Mouse (Mus musculus): ENCODE results near the gene Mcur1.

Mcur1 gene

DNA sequence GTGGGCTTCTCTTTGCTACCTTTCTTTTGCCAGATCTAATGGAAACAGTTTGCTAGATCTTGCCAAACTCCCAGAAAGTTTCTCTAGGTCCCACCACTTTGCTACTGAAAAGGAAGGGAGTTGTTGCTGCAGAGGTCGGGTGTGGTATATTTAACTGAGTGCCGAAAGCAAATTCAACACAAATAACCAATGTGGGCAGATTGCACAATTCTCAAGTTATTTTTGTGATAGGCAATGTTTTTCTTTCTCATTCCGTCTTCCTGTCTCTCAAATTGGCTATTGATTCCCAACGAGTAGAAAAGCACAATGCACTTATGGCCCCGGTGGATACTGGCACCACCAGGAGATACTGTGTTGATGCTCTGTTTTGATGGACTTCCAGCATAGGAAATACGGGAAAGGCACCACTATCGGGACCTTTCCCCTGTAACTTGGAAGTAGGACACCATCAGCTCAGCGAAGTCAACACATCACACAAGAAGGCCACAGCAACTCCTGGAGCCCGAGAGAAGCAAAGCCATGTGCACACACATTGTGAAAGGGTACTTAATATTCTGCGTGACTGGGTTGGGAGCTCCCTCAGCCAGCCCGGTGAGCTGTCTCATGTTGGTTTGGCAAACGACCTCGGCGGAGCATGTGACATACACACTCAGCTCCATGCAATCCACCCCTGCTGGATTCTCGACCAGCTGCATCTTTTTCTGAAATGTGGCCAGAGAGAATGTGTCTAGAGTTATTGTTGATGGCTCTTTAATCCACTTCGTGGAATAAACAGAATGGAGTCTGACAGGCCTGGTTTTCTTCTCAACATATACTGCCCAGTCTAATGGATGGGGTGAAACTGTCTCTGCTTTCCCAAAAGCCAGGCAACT lies 35.3 kb downstream of the Mcur1 start:
- DNase-seq = peak; percentile 62 to 65

DNA sequence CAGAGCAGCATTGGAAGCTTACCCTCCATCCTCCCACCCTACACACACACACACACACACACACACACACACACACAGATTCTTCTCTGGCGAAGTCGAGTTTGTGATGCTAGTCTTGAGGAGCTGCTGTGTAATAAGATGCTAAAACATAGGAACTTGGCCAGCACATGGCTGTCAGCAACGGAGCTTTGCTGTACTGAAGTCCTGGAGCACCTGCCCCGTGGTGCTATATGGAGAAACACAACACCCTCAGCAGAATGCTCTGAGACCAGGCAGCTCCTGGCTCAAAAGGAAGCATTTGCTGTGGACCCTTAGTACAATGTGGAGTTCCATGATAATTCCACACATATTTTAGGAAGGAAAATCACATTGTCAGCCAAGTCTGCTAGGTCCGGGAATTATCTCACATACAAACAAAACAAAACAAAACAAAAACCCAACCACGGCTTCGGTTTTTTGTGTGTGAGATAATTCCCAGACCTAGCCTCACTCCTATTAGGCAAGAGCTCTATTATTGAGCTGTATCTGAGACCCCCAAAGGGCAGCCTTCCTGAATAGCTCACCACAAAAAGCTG lies 36.0 kb downstream of the Mcur1 start:
- DNase-seq = no peak

DNA sequence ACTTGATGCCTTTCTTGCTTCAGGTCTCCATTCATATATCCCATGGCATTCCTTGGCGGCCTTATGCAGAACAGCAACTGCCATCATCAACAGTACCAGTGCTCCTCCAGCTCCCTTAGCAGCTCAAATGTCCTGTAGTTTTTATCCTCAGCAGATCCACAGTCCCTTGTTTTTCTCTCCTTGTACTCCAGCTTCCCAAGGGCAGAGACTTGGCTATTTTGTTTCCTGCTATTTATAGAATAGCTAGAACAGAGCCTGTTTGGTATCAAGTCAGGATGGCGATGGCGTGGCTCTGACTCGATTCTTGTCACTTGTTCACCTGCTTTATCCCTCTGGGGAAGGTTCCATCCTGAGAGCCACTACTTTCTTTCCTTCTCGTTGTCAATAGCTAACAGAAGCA lies 38.1 kb downstream of the Mcur1 start:
- DNase-seq = no peak

DNA sequence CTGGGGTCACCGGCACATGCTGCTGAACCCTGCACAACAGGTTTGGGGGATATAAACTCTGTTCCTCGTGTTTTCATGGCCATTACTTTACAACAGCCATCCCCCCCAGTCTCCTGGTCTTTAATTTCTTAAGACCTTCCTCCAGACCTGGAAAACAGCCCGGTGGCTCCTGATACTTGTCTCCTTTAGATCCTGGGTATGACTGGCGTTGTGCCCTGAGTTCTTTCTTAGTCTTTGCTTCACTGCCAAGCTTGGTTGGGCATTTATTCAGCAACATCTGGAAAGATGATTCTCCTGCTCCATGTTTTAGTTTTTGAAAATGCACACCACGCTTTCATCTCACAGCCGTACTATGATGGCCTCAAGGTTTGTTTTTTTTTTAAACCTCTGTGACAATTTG lies 40.7 kb downstream of the Mcur1 start:
- peak in 1 of 2 experiments; percentile 40 for DNase-seq

DNA sequence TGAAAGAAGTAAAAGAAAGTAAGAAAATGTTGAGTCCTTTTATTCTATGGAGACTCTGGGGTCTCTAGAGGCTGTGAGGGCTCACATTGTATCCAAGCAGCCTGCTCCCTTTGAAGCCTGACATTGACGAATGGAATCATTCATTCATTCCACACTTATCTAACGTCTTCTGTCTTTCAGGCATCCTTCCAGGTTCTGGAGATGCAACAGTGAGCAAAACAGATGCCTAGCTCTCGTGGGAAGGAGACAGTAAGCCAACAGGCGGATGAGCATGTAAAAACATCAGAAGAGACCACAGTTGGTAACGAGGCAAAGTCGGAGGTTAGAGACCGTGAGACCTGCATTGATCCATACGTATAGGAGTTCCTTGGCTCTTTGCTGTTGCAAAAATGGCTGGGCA lies 42.6 kb downstream of the Mcur1 start:
- DNase-seq = no peak

DNA sequence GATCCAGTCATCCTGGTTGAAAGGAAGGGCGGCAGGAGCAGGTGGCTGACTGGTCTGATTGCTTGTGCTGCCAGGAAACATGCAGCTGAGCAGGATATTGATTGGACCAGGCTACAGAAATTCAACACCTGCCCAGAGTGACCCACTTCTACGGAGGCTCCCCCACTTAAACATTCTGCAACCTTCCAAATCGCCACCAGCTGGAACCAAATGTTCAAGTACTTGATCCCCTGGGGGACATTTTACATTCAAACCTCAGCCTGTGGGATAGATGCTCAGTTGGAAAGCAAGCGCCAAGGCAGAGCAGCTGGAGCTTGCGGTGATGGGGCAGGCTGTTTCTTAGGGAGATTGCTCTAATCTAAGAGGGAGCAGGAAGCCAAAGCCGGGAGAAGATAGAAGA lies 43.1 kb downstream of the Mcur1 start:
- DNase-seq = no peak

DNA sequence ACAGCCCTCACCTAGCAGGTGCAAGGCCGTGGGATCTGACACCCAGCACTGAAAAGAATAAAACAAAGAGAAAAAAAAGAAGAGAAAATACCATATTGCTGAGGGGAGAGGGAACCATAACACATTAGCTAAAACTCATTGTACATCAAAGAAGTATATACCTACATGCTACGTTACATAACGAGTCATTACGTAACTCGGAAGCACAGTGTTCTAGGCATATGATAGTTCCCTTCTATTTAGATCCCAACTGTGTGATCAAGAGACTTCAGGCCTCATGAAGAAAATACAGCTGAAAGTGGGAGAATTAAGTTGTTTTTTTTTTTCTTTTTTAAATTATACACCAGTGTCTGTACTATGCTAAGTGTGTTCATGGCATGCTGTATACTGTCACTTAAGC lies 43.9 kb downstream of the Mcur1 start:
- no peak for DNase-seq

DNA sequence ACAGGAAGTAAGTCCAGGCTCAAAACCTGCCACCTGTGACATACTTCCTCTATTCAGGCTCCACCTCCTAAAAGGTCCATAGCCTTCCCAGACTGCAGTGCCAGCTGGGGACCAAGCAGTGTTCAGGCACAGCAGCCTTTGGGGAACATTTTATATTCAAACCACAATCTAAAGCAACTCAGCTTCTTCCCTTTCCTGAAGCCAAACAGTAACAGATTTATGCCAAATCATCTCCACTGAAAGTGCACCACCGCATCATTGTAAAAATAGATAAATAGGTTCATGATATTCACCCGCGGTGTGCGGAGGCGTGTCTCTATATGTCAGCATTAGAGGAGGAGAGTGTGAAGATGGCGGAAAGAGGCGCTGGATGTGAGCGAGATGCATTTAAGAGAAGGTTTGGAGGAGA lies 45.0 kb downstream of the Mcur1 start:
- DNase-seq = no peak

DNA sequence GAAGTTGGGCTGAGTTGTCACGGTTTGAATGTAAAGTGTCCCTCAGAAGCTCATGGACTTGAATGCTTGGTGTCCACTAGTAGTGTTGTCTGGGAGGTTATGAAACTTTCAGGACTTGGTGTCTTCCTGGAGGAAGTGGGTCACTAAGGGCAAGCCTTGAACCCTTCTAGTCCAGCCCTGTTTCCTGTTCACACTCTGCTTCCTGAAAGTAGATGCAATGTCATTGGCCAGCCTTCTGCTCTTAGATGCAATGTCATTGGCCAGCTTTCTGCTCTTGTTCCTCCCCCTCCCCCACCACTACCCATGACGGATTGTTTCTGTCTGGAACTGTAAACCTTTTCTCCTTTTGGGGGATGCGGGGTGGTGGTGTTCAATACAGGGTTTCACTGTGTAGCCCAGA lies 47.3 kb downstream of the Mcur1 start:
- no peak for DNase-seq

DNA sequence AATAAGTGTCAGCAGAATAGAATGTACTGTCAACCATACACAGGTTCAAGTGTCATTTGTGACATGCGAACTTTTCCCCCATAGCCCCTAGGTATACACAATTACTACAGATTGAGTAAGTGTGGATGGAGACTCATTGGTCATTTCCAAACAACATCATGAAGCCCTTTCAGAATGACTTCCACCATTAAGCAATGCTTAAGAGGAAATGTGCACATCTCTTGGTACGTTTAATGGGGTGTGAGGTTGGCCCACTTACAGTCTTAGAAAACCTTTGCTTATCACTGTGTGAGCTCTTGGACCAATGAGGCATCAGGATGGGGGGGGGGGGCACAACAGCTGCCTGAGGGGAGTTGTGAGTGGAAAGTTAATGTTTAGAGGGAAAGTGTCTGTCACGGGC lies 54.2 kb downstream of the Mcur1 start:
- no peak for DNase-seq

DNA sequence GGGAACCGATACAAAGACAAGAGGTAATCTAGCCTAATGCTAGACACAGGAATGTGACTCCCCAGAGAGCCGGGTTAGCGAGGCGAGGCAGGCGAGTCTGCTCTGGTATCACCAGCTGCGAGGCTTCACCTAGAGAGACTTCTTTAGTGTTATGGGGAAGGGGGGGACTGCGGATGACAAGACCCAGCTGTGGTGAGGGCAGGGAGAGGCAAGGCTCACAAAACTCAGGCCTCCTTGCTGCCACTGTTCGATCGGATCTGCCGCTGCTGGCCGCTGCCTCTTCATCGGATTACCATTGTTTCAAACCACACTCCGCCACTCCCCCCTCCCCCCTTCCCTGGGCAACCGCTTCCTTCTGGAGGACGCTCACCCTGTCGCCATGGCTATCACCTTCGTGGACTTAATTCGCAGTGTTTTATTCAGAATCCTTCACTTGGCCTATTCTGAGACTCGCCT lies 56.6 kb downstream of the Mcur1 start:
- DNase-seq = peak; percentile 76 to 77

DNA sequence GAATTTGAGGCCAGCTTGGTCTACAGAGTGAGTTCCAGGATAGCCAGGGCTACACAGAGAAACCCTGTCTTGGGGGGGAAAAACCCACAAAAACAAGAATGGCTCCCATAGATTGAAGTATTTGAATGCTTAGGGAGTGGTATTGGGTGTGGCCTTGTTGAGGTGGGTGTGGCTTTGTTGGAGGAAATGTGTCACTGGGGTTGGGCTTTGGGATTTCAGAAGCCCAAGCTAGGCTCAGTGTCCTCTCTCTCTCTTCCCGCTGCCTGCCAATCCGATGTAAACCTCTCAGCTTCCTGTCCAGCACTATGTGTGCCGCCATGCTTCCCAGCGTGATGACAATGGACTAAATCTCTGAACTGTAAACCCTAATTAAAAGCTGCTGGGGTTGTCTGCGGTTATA lies 58.4 kb downstream of the Mcur1 start:
- DNase-seq = no peak

DNA sequence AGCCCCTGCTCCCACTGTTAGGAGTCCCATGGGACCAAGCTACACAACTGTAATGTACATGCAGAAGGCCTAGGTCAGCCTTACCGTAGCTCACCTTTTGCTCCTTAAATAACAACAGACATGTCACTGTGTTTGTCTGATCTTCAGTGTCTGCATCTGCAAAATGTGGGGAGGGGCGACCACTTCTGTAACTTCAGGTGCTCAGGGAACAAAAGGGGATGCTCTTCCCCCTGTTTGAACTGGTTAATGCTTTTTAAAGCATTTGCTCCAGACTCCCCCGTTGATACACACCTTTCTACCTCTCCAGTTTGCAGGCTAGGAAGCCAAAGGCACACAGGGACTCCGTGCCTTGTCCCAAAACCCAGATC lies 59.5 kb downstream of the Mcur1 start:
- no peak for DNase-seq

DNA sequence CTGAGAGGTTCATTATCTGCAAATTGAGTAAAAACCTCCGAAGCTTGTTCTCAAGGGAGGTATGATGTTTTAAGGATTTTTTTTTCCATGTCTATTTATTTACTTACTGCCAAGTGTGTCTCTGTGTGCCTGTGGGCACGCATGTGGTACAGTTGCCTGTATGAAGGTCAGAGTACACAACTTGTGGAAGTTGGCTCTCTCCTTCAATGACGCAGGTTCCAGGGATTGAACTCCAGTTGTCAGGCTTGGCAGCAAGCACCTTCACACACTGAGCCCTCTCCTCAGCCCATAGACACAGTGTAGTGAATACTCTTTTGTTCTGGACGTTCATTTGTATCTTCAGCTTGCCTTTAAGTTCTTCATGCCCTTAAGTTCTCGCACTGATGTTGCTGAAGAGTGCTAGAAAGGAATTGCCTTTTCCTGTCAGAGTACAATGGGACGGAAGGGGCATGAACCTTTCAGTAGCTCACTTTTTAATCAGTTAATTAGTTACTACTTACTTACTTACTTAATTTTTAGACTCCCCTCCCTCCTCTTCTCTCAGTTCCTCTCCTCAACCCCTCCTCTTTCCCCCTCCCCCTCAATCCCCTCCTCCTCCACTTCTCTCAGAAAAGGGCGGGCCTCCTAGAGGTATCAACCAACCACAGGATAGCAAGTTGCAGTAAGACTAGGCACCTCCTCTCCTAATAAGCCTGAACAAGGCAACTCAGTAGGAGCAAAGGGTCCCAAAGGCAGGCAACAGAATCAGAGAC lies 60.1 kb downstream of the Mcur1 start:
- DNase-seq = no peak

DNA sequence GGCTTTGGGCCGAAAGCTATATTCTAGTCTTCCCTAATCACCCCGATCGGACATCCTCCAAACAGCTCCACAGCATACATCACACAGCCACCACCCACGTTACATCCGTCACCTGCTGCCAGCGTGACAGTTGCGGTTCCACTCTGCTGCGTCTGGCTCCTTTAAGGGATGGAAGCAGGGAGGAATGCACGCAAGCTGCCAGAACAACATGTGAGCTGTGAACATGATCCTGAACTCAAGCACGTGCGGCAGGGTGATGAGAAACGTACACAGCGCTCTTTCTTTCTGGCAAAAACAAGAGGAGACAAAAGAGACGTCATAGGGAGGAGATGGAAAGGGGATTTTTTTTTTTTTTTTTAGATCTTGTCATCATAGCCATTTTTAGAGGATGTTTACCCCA lies 61.1 kb downstream of the Mcur1 start:
- DNase-seq = peak; percentile 56 to 61

DNA sequence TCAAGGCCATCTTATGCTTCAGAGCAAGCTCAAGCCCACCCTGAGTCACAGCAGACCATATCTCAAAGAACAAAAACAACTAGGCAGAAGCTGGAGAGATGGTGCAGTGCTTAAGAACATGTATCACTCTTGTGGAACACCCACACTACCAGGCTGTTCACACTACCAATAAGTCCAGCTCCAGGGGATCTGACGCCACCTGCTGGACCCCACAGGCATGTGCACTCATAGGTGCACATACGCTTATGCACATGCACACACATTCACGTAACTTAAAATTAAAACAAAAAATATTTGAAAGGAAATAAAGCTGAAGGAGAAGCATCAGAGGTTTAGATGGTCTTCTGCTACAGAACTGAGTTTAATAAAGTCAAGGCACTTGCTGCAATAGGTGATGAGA lies 62.2 kb downstream of the Mcur1 start:
- DNase-seq = no peak

DNA sequence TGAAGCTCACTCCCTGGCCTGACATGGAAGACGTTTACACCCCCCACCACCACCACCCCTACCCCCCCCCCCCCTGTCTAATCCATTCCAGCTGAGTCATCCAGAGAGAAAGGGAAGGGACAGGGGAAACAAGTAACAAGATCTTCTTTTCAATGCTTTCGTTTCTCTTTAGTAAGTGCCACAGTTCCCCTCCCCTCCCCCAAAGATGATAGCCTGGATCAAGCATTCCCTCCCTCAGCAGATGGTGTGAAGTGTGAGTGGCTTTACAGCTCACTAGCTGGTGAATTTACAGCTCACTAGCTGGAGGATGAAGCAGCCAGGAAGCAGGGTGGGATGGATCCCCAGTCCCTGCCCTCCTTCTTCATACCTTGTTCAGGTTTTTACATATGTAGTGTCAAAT lies 63.3 kb downstream of the Mcur1 start:
- peak; percentile 63 to 66 for DNase-seq

DNA sequence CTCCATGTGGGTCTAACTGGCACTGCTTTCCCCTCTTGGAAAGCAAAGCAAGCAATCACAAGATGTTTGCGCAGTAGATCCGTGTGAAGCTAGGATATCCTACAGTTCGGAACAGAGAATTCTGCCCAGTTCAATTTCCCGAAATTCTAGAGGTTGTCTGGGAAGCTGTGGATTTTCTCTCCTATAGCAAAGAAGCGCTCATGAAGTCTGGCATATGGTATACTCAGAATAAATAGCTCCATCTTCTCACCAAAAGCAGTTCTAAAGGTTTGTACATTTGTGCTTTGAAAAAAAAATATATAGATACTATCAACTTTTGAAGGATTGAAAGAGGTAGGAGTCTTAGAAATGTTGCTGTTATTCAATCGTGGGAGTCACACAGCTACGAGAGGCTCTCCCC lies 64.3 kb downstream of the Mcur1 start:
- no peak for DNase-seq

DNA sequence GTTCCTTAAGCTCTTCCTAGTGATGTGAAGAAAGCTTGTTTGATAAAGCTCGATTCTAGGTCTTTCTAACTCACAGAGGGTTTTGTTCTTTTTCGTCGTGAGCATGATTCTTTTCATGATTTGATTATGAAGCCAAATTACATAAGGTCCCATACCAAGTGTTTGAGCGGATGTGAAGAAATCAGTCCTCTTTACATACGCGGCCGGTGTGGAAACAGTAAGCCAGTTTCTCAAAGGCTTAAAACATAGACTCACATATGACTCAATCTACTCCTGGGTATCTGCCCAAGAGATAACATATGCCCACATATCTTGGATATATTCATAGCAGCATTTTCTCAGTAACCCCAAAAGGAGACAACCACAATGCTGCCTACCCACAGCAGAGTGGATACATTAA lies 66.3 kb downstream of the Mcur1 start:
- DNase-seq = no peak

DNA sequence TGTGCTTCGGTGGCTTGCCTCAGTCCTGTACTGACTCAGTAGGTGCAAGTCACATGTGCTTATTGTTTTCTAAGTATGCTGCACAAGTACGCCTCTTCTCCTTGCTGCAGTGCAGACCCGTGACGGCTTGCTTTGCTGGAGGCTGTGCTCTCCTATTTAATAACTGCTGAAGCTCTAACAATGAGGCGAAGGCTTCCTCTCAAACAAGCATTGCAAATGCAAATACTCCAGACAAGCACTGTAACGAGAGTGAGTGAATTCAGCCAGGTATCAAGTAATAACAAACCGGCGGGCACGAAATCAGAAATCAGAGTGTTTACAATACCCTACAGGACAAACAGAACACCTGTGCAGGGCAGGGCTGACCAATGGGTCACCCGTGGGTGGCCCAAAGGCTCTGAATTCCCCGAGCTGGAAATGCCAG lies 66.9 kb downstream of the Mcur1 start:
- DNase-seq = no peak
